Mouse (Mus musculus) lung, postnatal 36 days (tissue): ENCODE results near the gene Fgfr2.

ENCODE experiments used
- DNase-seq: peaks from one replicate; pipeline ENCODE4 v3.0.0; 2022; ENCODE audit warnings: mixed read lengths

Fgfr2 gene

GRCm38 (mm10) chr7:131609677-131610076 lies 1513.5 kb downstream of the Fgfr2 start:
- no peak for DNase-seq

- DNase-seq = no peak
Measured at GRCm38 (mm10) chr7:131608049-131608448, 1515.1 kb downstream of the Fgfr2 start.

DNA sequence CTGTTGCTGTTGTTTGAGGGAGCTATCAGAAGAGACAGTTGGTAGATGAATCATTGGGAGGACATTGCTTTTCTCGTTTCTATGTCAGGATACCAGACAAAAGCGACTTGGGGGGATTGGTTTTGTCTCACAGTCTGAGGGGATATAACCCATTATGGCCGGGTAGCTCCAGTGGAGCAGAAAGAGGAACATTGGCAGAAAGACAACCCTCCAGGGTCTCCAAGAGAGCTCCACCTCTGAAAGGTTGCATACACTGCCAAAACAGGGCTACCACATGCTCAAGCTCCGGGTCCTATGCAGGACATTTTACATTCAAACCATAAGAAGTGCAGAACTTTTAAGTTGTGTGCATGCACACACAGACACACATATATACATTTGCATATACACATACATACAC lies 1517.7 kb downstream of the Fgfr2 start:
- DNase-seq = no peak

DNA sequence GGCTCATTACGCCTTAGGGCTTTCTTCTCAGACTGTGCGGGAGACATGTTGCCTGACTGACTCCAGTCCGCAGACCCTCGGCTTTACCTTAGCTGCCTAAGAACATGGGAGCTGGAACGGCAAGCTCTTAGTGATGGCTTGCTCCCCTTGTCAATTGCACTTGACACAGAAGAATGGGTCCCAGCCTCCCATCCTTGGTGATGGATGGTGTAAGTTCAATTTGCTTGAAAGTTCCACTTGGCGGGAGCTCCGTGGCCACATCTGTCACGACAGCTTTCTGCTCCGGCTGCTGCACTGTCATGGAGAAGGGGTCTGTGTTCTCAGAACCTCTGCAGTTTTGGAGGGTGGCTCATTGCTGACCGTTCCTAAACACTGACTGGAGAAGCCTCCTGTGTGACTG lies 1518.2 kb downstream of the Fgfr2 start:
- no peak for DNase-seq

DNA sequence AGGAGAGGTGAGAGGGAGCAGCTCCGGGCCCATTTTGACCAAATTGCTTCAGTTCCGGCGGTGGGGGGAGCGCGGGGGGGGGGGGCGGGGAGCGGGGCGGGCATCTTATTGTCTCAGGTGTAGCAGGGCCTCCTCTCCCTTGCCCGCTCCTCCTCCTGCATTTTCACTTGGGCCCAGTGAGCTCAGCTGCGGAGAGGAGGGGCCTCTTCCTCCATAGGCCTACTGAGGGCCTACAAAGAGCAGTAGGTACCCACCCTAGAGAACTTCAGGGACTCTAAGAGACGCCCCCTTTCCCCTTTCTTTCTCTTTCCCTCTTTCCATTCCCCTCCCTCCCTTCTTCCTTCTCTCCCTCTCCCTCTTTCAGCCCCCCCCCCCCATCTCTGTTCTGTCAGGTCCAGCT lies 1520.0 kb downstream of the Fgfr2 start:
- no peak for DNase-seq

DNA sequence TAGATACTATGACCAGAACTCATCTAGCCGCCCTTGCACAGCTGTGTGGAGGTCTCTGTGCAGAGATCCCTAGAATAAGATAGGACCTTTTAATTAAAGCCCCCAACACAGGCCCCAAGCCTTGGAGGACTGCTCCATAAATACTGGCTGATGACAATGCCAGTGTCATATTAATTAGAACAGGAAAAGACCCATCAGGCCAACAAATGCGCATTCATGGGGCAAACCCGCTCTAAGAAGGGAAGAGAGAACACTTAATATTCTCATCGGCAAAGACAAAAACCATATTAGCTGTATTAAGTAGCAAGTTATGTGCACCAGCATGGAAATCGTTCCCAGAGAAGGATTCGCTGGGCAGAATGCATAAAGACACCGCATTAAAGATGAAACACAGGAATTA lies 1521.0 kb downstream of the Fgfr2 start:
- no peak for DNase-seq

DNA sequence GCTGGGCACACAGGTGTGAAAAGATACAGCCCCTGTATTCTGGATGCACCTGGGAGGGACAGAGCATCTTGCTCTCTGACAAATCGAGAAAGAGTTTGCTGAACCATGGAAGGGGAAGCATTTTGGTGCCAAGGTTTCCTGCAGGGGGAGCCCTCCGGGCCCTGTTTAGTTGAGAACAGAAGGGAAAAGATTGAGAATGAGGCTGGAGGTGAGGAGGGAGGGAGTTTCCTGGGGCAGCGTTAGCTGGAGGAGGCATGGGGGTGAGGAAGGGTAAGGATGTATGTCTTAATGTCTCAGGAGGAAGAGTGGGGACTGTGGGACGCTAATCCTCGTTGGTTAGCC lies 1524.7 kb downstream of the Fgfr2 start:
- DNase-seq = peak; percentile 6

DNA sequence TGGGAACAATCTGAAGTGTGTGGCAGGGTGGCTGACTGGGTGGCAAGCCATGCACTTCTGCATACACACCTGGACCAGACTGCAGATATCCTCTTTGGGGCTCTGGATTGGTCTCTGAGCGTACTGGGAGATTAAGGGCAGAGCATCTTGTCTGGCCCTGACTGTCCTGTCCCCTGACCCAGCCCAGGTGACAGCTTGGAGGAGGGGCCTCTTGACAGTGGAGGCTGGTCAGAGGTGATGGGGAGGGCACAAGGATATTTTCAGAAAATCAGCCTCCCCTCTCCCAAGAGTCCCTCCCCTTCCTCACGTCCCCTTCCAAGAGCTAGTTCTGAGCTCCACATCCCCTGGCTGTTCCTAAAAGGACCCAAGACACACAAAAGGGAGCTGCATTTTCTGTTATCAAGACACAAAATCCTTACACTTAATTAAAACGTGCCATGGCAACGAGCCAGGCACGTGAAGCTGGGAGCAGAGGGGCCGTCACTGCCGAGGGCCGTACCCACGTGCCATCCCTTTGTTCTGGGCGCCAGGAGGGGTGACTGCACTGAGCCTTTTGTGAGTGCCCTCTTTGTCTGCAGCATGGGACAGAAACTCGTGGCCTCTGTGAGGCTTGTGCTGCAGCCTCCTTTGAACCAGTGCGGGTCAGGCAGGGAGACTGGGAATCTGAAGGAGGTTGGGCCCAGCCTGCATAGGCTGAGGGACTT lies 1525.2 kb downstream of the Fgfr2 start:
- DNase-seq = no peak

DNA sequence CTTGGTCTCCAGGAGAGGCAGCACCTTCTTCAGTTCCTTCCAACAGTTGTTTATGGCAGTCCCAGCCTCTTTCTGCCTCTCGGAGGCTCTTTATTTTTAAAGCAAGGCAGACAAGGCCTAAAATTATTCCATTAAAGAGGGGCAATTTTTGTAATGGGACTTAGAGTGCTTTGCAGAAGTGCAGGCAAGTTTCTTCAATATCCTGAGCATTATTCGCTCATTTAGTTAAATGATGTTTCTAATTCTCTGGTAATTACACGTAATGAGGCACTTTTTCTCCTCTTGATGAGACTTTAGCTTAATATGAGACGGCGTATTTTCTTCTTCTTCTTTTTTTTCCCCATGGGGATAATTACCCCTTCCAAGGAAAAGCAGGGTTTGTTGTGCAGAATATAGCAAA lies 1537.6 kb downstream of the Fgfr2 start:
- DNase-seq = no peak

DNA sequence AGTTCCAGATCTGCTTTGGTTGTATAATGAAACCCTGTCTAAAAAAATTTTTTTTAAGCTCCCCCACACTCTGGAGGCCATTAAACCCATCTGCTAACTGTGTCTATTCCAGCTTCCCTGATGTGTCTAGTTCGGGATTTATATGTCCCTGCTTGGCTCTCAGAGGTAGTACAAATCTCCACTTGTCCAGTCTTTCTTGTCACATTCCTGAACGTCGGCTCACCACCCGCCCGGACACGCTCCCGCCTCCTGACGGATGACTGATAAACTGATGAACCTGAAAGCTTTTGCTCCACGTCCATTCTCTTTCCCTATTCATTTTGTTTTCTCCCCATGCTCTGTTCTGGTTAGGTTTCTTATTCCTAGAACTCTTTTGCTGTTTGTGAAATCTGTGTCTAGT lies 1541.0 kb downstream of the Fgfr2 start:
- no peak for DNase-seq

- no peak for DNase-seq
Measured at GRCm38 (mm10) chr7:131575246-131575645, 1547.9 kb downstream of the Fgfr2 start.

GRCm38 (mm10) chr7:131560697-131561042 lies 1562.5 kb downstream of the Fgfr2 start:
- no peak for DNase-seq

GRCm38 (mm10) chr7:131559986-131560696 lies 1563.0 kb downstream of the Fgfr2 start, which contains the start of gene Bub3:
TSS of gene Bub3 (plus strand) at chr7:131560222.
- peak; percentile 98 for DNase-seq

DNA sequence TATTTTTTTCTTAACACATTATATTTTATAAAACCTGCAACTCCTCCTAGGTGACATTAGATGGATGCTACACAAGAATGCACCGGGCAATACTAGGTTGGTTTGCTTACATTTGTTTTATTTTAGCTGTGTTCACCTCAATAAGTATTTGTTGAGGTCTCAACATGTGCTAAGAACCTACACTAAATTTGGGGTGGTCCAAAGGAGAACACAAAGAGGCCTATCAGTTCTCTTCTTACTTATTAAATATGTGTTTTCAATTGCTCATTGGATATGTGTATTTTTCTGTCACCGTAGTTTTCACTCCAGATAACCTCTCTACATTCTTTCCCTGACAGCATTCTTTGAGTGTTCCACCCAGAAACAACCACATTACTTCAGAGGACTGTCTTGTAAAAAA lies 1565.4 kb downstream of the Fgfr2 start:
- DNase-seq = no peak

- DNase-seq = no peak
Measured at GRCm38 (mm10) chr7:131556541-131557271, 1566.4 kb downstream of the Fgfr2 start.

GRCm38 (mm10) chr7:131556116-131556515 lies 1567.0 kb downstream of the Fgfr2 start:
- DNase-seq = no peak

- no peak for DNase-seq
Measured at GRCm38 (mm10) chr7:131555301-131556081, 1567.7 kb downstream of the Fgfr2 start.

DNA sequence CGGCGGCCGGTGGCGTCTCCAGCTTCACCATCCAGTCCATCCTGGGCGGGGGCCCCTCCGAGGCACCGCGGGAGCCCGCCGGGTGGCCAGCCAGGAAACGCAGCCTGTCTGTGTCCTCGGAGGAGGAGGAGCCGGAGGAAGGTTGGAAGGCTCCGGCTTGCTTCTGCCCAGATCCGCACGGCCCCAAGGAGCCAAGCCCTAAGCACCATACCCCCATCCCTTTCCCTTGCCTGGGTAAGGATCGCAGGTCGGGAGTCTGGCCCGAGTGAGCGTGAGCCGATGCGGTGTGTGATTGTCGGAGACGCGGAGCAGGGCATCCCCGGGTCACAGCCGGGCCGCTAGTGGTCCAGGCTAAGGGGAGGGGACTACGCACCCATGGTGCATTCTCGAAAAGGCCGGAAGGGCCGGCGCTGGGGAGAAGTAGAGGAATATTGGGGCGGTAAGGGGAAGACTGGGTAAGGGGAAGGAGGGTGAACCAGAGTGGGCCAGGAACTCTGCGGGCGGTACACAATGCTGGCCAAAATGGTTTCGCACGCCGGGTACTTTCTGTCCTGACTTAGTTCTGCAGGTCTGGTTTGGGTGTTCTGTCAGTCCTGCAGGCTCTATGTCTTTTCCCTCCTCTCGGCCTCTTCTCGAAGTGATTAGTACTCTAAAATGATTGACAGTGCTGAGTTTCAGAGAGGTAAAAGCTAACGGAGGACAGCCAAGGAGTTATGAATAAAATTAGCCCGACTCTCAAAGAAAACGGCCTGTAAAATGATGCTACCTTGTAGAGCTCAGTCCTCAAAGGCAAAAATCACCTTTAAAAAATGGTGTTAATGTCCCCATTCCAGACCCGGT lies 1568.6 kb downstream of the Fgfr2 start:
- no peak for DNase-seq

- peak; percentile 57 for DNase-seq
Measured at GRCm38 (mm10) chr7:131553771-131554175, 1569.4 kb downstream of the Fgfr2 start.

- DNase-seq = no peak
Measured at GRCm38 (mm10) chr7:131552781-131553180, 1570.4 kb downstream of the Fgfr2 start.

- no peak for DNase-seq
Measured at GRCm38 (mm10) chr7:131551931-131552741, 1571.0 kb downstream of the Fgfr2 start.
